Mouse (Mus musculus) thymus, adult 2 months (tissue): Measurements from ENCODE around the gene Narf.

Experiments used
- CTCF ChIP-seq: fragments of 200-500 bp; IDR thresholded peaks from 2 replicates; pipeline ENCODE4 v1.5.1; 2012; ENCODE audit warnings: mild to moderate bottlenecking, control low read depth, low read length, moderate library complexity, borderline replicate concordance; ENCODE audit not compliant: control insufficient read depth, poor library complexity, insufficient read depth; ENCODE audit errors: extremely low read depth
- POLR2A ChIP-seq: fragments of 200-500 bp; IDR thresholded peaks from 2 replicates; pipeline ENCODE4 v1.6.1; 2012; ENCODE audit warnings: mild to moderate bottlenecking, low read length, control low read depth, moderate library complexity; ENCODE audit not compliant: control insufficient read depth, poor library complexity, insufficient read depth; ENCODE audit errors: extremely low read depth

- TF ChIP-seq CTCF (no peak), POLR2A (no peak)
Observed at GRCm38 (mm10) chr11:121300265-121300664, 63.2 kb downstream of the Narf start.
